Mouse (Mus musculus): Measurements from ENCODE around the gene Sec13. TPM values are rescaled to one million over a fixed set of nuclear protein-coding genes. Genes with fewer than 3 reads are reported as not detected.

Gene Sec13
- polyA plus RNA-seq, 1 experiment from 2014 or later = 239 TPM

DNA sequence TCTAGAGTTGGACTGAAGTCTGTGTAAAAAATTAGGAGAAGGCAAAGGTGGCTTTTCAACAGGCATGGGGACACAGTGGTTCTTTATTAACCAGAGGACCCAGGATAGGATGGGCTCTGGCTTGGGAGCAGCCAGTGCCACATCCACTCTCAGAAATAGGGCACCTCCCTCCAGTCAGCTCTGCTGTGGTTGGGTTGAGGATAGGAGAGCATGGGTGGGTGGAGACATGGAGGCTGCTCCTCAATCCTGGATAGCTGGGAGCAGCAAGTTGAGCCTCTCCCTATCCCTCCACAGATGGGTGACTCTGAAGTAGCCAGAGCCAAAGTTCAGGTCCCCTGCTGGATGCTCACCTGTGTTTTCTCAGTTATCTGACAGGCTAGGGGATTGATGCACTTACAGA, 4.6 kb upstream of the Sec13 start:
- Histone ChIP-seq H3K9me3 (ENCODE audit: control insufficient read depth, low read length) (no peaks in the 10 kb centered on the region), H3K4me2 (ENCODE audit: low read depth, low read length) (no peak overlapping the region), H3K4me3 (ENCODE audit: low read length) (no peak overlapping the region), H3K27ac (ENCODE audit: low read length) (no peak overlapping the region), H3K36me3 (ENCODE audit: control insufficient read depth, insufficient read depth, low read length) (no peaks in the 10 kb centered on the region), H3K9ac (ENCODE audit: low read length) (no peak overlapping the region), H3K27me3 (ENCODE audit: control insufficient read depth, insufficient read depth, low read depth, low read length) (peaks cover 14% of the 10 kb centered on the region), H3K4me1 (replicated peaks; ENCODE audit: control insufficient read depth, insufficient read depth, low read length) (no peaks in the 10 kb centered on the region; the same call in 1 of the 2 replicates)
- no peak for ATAC-seq (ENCODE audit: low read depth)

DNA sequence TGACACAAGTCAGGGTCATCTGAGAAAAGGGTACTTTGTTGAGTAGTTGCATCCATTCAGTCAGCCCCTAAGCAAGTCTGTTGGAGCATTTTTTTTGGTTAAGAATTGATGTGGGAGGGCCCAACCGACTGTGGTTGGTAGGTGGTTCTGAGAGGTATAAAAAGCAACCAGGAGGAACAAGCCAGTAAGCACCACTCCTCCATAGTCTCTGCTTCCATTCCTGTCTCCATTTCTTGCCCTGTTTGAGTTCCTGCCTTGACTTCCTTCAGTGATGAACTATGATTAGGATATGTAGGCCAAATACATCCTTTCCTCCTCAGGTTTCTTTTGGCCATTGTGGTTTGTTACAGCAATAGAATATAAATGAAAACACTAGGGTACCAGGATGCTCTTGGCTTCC, 2.6 kb upstream of the Sec13 start:
- no peak overlapping the region for H3K9ac ChIP-seq (ENCODE audit: low read length)
- no peak overlapping the region for H3K4me2 ChIP-seq (ENCODE audit: low read depth, low read length)
- H3K36me3 ChIP-seq (ENCODE audit: control insufficient read depth, insufficient read depth, low read length) = no peaks in the 10 kb centered on the region
- H3K4me1 ChIP-seq (replicated peaks; ENCODE audit: control insufficient read depth, insufficient read depth, low read length) = peaks cover 7% of the 10 kb centered on the region
- 39% methylated on average over 1 of the region's 1 CpGs for WGBS
- H3K9me3 ChIP-seq (ENCODE audit: control insufficient read depth, low read length) = no peaks in the 10 kb centered on the region
- H3K27ac ChIP-seq (ENCODE audit: low read length) = no peak overlapping the region
- no peak overlapping the region for H3K4me3 ChIP-seq (ENCODE audit: low read length)
- peaks cover 6% of the 10 kb centered on the region for H3K27me3 ChIP-seq (ENCODE audit: control insufficient read depth, insufficient read depth, low read depth, low read length)
- no peak for ATAC-seq (ENCODE audit: low read depth)

DNA sequence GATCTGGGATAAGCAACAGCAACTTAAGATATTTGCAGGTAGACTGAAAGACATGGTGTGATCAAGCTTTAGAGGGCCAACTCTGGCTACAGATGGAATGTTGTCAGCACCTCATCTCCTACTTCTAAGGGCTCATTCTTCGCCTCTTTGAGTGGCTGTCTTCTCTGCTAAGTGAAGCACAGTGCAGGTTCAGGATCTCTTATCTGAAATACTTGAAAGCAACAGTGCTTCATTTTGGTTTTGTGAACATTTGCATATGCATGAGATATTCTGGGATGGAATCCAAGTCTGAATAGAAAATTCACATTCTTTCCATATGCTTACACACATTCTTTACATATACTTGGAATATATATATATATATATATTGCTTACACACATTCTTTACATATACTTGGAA, 1.8 kb upstream of the Sec13 start:
- WGBS = 53% methylated on average over 1 of the region's 1 CpGs

DNA sequence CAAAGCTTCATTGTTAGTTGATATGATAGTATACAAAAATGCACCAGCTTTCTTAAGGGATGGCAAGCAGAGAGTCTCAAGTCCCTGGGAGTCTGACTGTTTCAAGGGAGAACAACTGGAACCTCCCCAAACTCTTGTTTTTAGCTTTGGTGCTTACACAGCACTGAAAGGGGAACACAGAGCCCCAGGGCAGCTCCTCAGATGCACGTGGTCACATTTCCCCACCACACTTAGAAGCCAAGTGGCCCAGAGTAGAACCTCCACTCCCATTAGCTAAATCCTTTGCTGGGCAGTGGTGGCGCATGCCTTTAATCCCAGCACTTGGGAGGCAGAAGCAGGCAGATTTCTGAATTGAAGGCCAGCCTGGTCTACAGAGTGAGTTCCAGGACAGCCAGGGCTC, 882 bp upstream of the Sec13 start:
- Histone ChIP-seq H3K4me3 (ENCODE audit: low read length) (no peak overlapping the region), H3K36me3 (ENCODE audit: control insufficient read depth, insufficient read depth, low read length) (0 out of 2 replicates have a peak, but pooled peaks cover 2% of the 10 kb centered on the region), H3K4me1 (replicated peaks; ENCODE audit: control insufficient read depth, insufficient read depth, low read length) (peaks cover 7% of the 10 kb centered on the region), H3K27ac (ENCODE audit: low read length) (no peak overlapping the region), H3K9me3 (ENCODE audit: control insufficient read depth, low read length) (no peaks in the 10 kb centered on the region), H3K27me3 (ENCODE audit: control insufficient read depth, insufficient read depth, low read depth, low read length) (no peaks in the 10 kb centered on the region; the same call in 1 of the 2 replicates), H3K4me2 (ENCODE audit: low read depth, low read length) (no peak overlapping the region), H3K9ac (ENCODE audit: low read length) (no peak overlapping the region)
- 67% methylated on average over 2 of the region's 2 CpGs for WGBS
- no peak for ATAC-seq (ENCODE audit: low read depth)

More for the DNA sequence above, 1.8 kb upstream of the Sec13 start:
- H3K9ac ChIP-seq (ENCODE audit: low read length) = no peak overlapping the region
- H3K4me1 ChIP-seq (replicated peaks; ENCODE audit: control insufficient read depth, insufficient read depth, low read length) = peaks cover 7% of the 10 kb centered on the region
- H3K27me3 ChIP-seq (ENCODE audit: control insufficient read depth, insufficient read depth, low read depth, low read length) = peaks cover 1% of the 10 kb centered on the region
- no peak overlapping the region for H3K4me3 ChIP-seq (ENCODE audit: low read length)
- 0 out of 2 replicates have a peak, but pooled peaks cover 2% of the 10 kb centered on the region for H3K36me3 ChIP-seq (ENCODE audit: control insufficient read depth, insufficient read depth, low read length)
- no peak for ATAC-seq (ENCODE audit: low read depth)
- H3K27ac ChIP-seq (ENCODE audit: low read length) = no peak overlapping the region
- no peaks in the 10 kb centered on the region for H3K9me3 ChIP-seq (ENCODE audit: control insufficient read depth, low read length)
- no peak overlapping the region for H3K4me2 ChIP-seq (ENCODE audit: low read depth, low read length)

DNA sequence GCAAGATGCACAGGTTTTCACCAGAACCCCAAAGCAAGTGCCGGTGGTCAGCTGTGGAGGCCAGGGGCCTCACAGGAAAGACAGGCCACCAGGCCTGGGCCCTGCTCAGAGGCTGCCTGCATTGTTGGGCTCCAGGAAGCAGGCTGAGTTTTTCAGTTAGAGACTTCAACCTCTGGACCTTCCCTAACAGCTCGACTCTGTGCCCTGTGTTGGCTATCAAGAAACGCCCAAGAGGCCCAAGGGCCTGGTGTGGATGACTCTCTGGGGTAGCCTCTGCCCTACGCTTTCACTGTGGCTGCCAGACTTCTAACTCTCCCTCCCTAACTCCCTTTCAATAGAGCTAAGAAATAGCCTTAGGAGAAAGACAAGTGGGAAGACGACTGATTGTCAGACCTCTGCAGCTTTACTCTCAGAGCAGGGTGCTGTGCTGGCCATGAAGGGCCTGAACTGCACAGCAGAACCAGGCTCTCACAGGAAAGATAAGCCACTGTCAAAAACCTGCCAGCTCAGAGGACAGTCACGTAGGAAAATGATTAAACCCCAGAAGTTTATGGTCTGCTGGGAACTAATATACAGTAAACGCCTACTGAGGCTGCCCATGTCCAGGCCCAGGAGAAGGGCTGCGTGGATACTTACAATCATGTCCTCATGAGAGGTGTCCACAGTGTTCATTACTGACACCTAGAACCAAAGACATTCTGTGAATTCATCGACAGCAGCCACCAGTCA, 3.1 kb downstream of the Sec13 start:
- 88% methylated on average over 9 of the region's 9 CpGs for WGBS
- peaks cover 23% of the 10 kb centered on the region for H3K36me3 ChIP-seq (ENCODE audit: control insufficient read depth, insufficient read depth, low read length)
- ATAC-seq (ENCODE audit: low read depth) = no peak

DNA sequence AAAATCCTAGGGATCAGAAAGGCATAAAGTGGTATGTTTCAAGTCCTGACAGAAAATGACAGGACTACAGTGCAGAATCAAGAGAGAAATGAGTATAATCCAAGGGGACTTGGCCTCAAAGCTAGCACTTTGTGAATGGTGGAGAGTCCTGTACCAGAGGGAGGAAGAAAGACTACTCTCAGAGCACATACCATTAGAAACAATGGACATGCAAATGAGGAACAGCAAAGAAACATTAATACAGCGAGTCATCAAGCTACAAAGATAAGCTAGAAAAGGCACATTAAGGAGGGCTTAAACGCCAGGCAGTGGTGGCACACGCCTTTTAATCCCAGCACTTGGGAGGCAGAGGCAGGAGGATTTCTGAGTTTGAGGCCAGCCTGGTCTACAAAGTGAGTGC, 9.2 kb downstream of the Sec13 start:
- Histone ChIP-seq H3K9me3 (ENCODE audit: control insufficient read depth, low read length) (no peaks in the 10 kb centered on the region), H3K27me3 (ENCODE audit: control insufficient read depth, insufficient read depth, low read depth, low read length) (no peaks in the 10 kb centered on the region), H3K4me2 (ENCODE audit: low read depth, low read length) (no peak overlapping the region), H3K4me1 (replicated peaks; ENCODE audit: control insufficient read depth, insufficient read depth, low read length) (no peaks in the 10 kb centered on the region), H3K36me3 (ENCODE audit: control insufficient read depth, insufficient read depth, low read length) (peaks cover 73% of the 10 kb centered on the region), H3K27ac (ENCODE audit: low read length) (no peak overlapping the region), H3K4me3 (ENCODE audit: low read length) (no peak overlapping the region), H3K9ac (ENCODE audit: low read length) (no peak overlapping the region)
- WGBS = 92% methylated on average over 3 of the region's 3 CpGs
- no peak for ATAC-seq (ENCODE audit: low read depth)

More for the DNA sequence above, 3.1 kb downstream of the Sec13 start:
- no peak overlapping the region for H3K27ac ChIP-seq (ENCODE audit: low read length)
- H3K27me3 ChIP-seq (ENCODE audit: control insufficient read depth, insufficient read depth, low read depth, low read length) = no peaks in the 10 kb centered on the region
- no peak overlapping the region for H3K9ac ChIP-seq (ENCODE audit: low read length)
- no peak overlapping the region for H3K4me2 ChIP-seq (ENCODE audit: low read depth, low read length)
- H3K4me1 ChIP-seq (replicated peaks; ENCODE audit: control insufficient read depth, insufficient read depth, low read length) = peaks cover 7% of the 10 kb centered on the region
- H3K9me3 ChIP-seq (ENCODE audit: control insufficient read depth, low read length) = no peaks in the 10 kb centered on the region
- no peak overlapping the region for H3K4me3 ChIP-seq (ENCODE audit: low read length)

DNA sequence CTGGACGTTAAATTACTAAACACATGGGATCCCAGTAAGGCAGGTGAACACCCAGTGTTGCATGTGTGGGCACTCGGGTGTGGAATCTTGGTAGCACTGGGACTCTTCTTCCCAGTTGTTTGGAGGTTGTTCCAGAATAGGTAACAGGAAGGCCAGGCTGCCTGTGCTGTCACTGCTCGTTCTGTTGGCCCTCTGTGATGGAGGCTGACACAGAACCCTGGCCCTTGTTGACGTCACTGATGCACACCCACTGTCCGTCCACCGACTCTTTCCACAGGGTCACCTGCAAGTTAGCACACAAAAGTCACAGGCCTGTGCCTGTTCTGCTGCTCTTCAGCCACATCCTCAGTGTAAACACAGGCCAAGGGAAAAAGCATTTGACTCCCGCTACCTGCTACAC, 12.4 kb downstream of the Sec13 start:
- H3K9ac ChIP-seq (ENCODE audit: low read length) = no peak overlapping the region
- no peak overlapping the region for H3K27ac ChIP-seq (ENCODE audit: low read length)
- no peaks in the 10 kb centered on the region for H3K27me3 ChIP-seq (ENCODE audit: control insufficient read depth, insufficient read depth, low read depth, low read length)
- ATAC-seq (ENCODE audit: low read depth) = no peak
- H3K4me1 ChIP-seq (replicated peaks; ENCODE audit: control insufficient read depth, insufficient read depth, low read length) = no peaks in the 10 kb centered on the region
- no peak overlapping the region for H3K4me3 ChIP-seq (ENCODE audit: low read length)
- no peaks in the 10 kb centered on the region for H3K9me3 ChIP-seq (ENCODE audit: control insufficient read depth, low read length)
- WGBS = 77% methylated on average over 7 of the region's 7 CpGs
- H3K4me2 ChIP-seq (ENCODE audit: low read depth, low read length) = no peak overlapping the region
- H3K36me3 ChIP-seq (ENCODE audit: control insufficient read depth, insufficient read depth, low read length) = peaks cover 58% of the 10 kb centered on the region

DNA sequence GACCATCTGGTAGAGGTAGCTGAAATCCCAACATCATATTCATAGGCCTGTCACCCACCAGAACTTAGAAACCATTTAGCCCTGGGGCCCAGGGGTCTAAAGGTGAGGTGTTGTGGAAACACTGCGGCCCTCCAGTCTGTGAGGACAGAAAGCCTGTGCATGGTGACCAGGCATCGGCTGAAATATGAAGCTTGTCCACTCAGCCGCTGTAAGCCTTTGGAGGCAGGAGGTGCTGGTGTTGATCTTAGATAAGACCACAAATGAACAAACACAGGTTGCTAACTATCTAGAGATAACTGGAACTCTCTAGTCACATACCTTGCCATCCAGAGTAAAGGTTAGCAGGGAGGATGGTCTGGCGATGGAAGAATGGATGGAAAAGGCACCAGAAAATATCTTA, 19.5 kb downstream of the Sec13 start:
- WGBS = 55% methylated on average over 4 of the region's 4 CpGs
- no peaks in the 10 kb centered on the region for H3K27me3 ChIP-seq (ENCODE audit: control insufficient read depth, insufficient read depth, low read depth, low read length)
- H3K36me3 ChIP-seq (ENCODE audit: control insufficient read depth, insufficient read depth, low read length) = peaks cover 4% of the 10 kb centered on the region; the same call in 1 of the 2 replicates
- H3K9ac ChIP-seq (ENCODE audit: low read length) = no peak overlapping the region
- ATAC-seq (ENCODE audit: low read depth) = no peak
- H3K27ac ChIP-seq (ENCODE audit: low read length) = no peak overlapping the region
- H3K4me2 ChIP-seq (ENCODE audit: low read depth, low read length) = no peak overlapping the region
- H3K4me3 ChIP-seq (ENCODE audit: low read length) = no peak overlapping the region
- no peaks in the 10 kb centered on the region for H3K9me3 ChIP-seq (ENCODE audit: control insufficient read depth, low read length)
- H3K4me1 ChIP-seq (replicated peaks; ENCODE audit: control insufficient read depth, insufficient read depth, low read length) = no peaks in the 10 kb centered on the region

DNA sequence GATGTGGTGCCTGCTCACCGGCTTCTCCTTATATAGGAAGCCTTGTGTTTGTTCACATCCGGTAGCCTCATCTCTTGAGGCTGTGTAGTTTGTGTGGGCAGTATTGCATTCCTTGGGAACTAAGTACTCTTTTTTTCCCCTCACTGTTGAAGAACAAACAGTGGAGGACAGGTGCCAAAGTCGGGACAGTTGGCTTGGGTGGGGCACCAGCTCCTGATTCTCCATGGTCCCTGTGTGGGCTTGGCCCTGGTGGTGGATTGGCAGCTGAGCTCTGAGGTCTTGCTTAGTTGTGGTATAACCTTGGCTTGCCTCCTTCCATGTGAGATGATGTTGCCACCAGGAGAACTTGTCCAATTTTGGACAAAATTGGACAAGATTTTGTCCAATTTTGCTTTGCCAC, 20.7 kb downstream of the Sec13 start, which contains the start of gene Ghrl:
TSS of gene Ghrl (minus strand) at position 3 of the 400 bp plus-strand sequence.
- 64% methylated on average over 3 of the region's 3 CpGs for WGBS
- no peak for ATAC-seq (ENCODE audit: low read depth)
- Histone ChIP-seq H3K27me3 (ENCODE audit: control insufficient read depth, insufficient read depth, low read depth, low read length) (no peaks in the 10 kb centered on the region), H3K27ac (ENCODE audit: low read length) (no peak within 1 kb of the TSS), H3K4me3 (ENCODE audit: low read length) (no peak within 1 kb of the TSS), H3K4me1 (replicated peaks; ENCODE audit: control insufficient read depth, insufficient read depth, low read length) (no peaks in the 10 kb centered on the region), H3K4me2 (ENCODE audit: low read depth, low read length) (no peak within 1 kb of the TSS), H3K36me3 (ENCODE audit: control insufficient read depth, insufficient read depth, low read length) (peaks cover 10% of the 10 kb centered on the region), H3K9ac (ENCODE audit: low read length) (no peak within 1 kb of the TSS), H3K9me3 (ENCODE audit: control insufficient read depth, low read length) (no peaks in the 10 kb centered on the region)

Measured in lung, embryonic 16.5 days (tissue).